Mouse (Mus musculus): ENCODE measurements at regions not wholly inside any gene's neighbourhood (a gene's known extent, or its start where the extent isn't known, plus 50 kb on each side); places are given as distances from the start of the nearest gene placed in this dataset.

DNA sequence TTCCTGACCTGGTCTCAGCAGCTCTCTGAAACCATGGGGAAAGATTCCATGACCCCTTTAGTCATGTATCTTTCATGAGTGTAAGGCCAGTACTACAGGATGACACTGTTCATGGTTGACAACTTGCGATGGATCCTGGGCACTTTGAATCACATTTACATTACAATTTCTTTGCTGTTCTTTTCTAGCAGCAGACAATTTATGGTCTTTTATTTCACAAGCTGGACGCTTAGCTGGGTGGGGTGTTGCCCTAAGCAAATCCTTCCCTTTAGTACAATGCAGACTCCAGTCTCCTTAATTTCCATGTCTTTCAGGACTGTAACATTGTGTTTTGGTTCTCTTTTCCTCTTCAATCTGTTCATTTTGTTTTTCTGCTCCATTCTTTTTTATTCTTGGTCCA is 89.0 kb upstream of the Slc7a14 start:
- no peak for ATAC-seq (ENCODE audit: poor library complexity, severe bottlenecking)

DNA sequence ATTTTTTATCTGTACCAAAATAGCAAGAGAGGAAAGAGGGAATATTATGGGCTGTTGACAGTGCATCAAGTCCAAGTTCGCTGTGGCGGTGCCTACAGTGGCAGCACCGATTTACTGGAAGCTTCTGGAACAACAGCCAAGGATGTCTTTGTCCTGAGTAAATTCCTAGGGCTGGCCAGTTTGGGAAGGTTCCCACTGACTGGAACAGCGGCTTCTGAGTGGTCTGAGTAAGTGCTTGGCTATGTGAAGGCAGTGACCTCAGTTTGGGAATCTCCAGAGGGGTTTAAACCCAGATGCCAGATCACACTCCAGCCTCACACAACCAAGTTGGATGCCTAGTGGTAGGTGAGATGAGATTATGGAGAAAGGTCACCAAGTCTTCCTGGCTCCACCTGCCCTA is 84.4 kb upstream of the Slc7a14 start:
- no peak for ATAC-seq (ENCODE audit: poor library complexity, severe bottlenecking)

DNA sequence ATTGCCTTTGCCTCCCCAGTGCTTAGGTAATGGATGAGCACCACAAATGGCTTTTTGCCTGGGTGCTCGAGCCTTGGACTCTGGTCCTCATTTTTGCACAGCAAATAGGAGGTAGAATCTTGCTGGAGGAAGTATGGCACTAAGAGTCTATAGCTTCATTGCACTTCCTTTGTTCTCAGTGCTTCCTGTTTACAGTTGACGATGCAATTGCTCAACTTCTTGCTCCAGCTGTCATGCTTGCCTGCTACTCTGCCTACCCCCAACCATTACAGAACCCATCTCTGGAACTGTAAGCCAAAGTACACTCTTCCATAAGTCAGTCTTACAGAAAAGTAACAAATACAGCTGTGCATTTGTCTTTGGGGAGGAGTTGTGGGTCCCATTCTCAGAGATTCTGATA is 79.8 kb upstream of the Slc7a14 start:
- peak; percentile 88 for ATAC-seq (ENCODE audit: poor library complexity, severe bottlenecking)

DNA sequence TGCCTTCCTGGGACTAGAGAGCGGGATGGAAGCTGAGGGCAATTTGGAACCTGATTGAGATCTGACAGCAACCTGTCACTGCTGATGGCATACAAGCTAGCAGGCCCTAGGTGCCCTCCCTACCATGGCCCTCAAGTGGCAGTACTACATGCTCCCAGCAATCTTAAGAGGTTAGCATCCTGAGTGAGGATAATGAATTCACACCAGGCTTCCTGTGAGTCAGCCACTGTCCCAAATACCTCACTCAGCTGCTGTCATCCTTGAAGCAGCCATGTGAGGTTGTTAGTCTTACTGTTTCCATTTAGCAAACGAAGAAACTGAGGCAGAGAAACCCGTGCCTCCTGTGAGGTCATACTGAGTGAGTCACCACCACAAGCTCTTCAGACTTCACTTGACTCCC is 65.5 kb upstream of the Slc7a14 start:
- ATAC-seq (ENCODE audit: poor library complexity, severe bottlenecking), result no peak

DNA sequence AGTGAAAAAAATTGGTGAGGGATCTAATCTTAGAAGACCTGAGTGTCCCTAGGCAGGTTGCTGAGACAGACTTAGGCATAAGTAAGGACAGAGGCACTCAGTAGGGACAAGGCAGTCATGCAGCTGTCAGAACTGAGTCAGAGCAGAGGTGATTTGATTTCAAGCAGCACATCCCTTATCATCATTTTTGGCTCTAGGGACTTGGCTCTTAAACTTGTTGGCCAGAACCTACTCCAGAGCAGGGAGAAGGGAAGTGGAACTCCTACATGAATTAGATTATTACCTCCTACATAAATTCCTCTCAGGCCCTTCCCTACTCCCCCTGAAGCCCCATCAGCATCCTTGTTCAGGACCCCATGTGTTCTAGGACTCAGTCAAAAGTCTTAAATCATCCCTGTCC is 63.9 kb upstream of the Slc7a14 start:
- no peak for ATAC-seq (ENCODE audit: poor library complexity, severe bottlenecking)

DNA sequence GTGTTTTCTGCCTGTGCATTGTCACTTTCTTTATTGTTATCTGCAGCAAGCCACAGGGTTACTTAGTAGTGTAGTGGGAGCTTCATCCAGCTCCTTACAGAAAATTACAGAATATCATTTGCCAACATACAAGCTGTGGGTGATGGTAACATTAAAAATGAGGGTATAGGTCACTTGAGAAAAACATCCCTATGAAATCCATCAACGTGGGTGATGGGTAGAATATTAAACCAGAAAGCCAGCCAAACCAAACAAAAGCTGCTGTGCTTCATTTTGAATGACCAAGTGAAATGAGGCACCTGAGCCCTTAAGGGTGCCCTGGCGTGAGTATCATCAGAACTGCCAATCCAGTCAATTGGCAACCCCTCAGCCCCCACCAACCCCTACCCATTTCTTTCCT is 58.1 kb upstream of the Slc7a14 start:
- no peak for ATAC-seq (ENCODE audit: poor library complexity, severe bottlenecking)
